Mouse (Mus musculus): ENCODE measurements around the gene Pigq. TPM values are rescaled to one million over a fixed set of nuclear protein-coding genes. Genes with fewer than 3 reads are reported as not detected.

The Pigq gene
- polyA plus RNA-seq, 1 experiment from 2014 or later = 59.7 TPM

- Histone ChIP-seq H3K36me3 (ENCODE audit: control insufficient read depth, insufficient read depth, low read length) (no peaks in the 10 kb centered on the region), H3K9me3 (ENCODE audit: control insufficient read depth, low read length) (no peaks in the 10 kb centered on the region), H3K27ac (ENCODE audit: low read length) (no peak within 1 kb of the TSS), H3K9ac (ENCODE audit: low read depth, low read length) (peak within 1 kb of the TSS; percentile 55), H3K4me3 (ENCODE audit: low read length) (peak within 1 kb of the TSS; percentile 51), H3K4me1 (ENCODE audit: control insufficient read depth, insufficient read depth, low read length) (peaks cover 5% of the 10 kb centered on the region; the same call in 1 of the 2 replicates), H3K27me3 (replicated peaks; ENCODE audit: control insufficient read depth, insufficient read depth, low read length) (peaks cover 38% of the 10 kb centered on the region), H3K4me2 (ENCODE audit: low read depth, low read length) (peak within 1 kb of the TSS; percentile 86)
- ATAC-seq = peak; percentile 61
- WGBS = 1% methylated on average over 58 of the region's 58 CpGs
Observed at GRCm38 (mm10) chr17:25951803-25952623, 7.3 kb upstream of the Pigq start, which contains the start of gene A930017K11Rik. Gene A930017K11Rik (minus strand): TSS chr17:25952565.

GRCm38 (mm10) chr17:25951225-25951802, 6.6 kb upstream of the Pigq start:
- Histone ChIP-seq H3K27me3 (replicated peaks; ENCODE audit: control insufficient read depth, insufficient read depth, low read length) (peaks cover 38% of the 10 kb centered on the region), H3K9ac (ENCODE audit: low read depth, low read length) (peak overlapping the region; percentile 55), H3K9me3 (ENCODE audit: control insufficient read depth, low read length) (no peaks in the 10 kb centered on the region), H3K4me2 (ENCODE audit: low read depth, low read length) (peak overlapping the region; percentile 86), H3K4me1 (ENCODE audit: control insufficient read depth, insufficient read depth, low read length) (peaks cover 5% of the 10 kb centered on the region; the same call in 1 of the 2 replicates), H3K4me3 (ENCODE audit: low read length) (peak overlapping the region; percentile 51), H3K36me3 (ENCODE audit: control insufficient read depth, insufficient read depth, low read length) (no peaks in the 10 kb centered on the region), H3K27ac (ENCODE audit: low read length) (no peak overlapping the region)
- under 1% methylated on average over 33 of the region's 33 CpGs for WGBS
- peak; percentile 26; the same call in 1 of the 2 replicates for ATAC-seq

DNA sequence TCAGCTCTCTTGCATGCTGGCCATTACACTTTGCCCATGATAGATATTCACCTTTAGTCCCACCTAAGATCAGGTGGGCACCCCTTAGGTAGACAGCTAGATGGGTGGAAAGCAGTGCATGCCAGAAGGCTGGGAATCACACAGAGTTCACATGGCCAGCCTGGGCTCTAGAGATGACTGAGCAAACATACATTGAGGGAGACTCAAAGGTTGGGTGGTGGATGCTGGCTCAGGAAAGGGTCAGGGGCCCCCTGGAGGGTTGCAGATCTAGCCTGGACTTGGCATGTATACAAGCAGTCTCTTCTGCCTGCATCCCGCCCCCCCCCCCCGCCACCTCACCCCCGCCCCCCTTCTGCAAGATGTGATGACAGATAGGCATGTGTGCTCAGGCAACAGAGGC, 6.0 kb upstream of the Pigq start:
- H3K9ac ChIP-seq (ENCODE audit: low read depth, low read length) = no peak overlapping the region
- H3K4me1 ChIP-seq (ENCODE audit: control insufficient read depth, insufficient read depth, low read length) = peaks cover 5% of the 10 kb centered on the region; the same call in 1 of the 2 replicates
- H3K27ac ChIP-seq (ENCODE audit: low read length) = no peak overlapping the region
- WGBS = 0% methylated on average over 2 of the region's 3 CpGs
- 0 out of 2 replicates have a peak, but pooled peaks have one; percentile 18 for ATAC-seq
- H3K27me3 ChIP-seq (replicated peaks; ENCODE audit: control insufficient read depth, insufficient read depth, low read length) = peaks cover 38% of the 10 kb centered on the region
- no peaks in the 10 kb centered on the region for H3K9me3 ChIP-seq (ENCODE audit: control insufficient read depth, low read length)
- no peaks in the 10 kb centered on the region for H3K36me3 ChIP-seq (ENCODE audit: control insufficient read depth, insufficient read depth, low read length)
- H3K4me2 ChIP-seq (ENCODE audit: low read depth, low read length) = no peak overlapping the region
- H3K4me3 ChIP-seq (ENCODE audit: low read length) = no peak overlapping the region

DNA sequence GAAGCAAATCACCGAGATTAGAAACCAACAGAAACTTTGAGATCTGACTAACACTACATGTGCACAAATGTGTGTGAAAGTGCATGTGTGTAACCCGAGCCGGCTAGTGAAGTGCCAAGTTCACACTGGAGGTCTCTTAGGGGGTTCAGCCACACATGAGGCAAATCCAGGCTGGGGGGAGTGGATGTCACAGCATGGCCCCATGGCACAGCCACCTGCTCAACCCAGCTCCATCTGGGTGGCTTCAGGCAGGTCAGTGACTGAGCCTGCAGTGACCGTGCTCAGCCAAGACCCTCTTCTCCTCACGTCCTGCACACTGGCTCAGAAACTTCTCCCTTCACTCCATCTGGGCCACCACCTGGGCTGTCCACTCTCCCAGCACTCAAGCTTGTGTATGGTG, 5.2 kb upstream of the Pigq start:
- 77% methylated on average over 5 of the region's 5 CpGs for WGBS
- no peak overlapping the region for H3K9ac ChIP-seq (ENCODE audit: low read depth, low read length)
- peaks cover 5% of the 10 kb centered on the region; the same call in 1 of the 2 replicates for H3K4me1 ChIP-seq (ENCODE audit: control insufficient read depth, insufficient read depth, low read length)
- H3K27ac ChIP-seq (ENCODE audit: low read length) = no peak overlapping the region
- no peak for ATAC-seq
- no peaks in the 10 kb centered on the region for H3K9me3 ChIP-seq (ENCODE audit: control insufficient read depth, low read length)
- H3K27me3 ChIP-seq (replicated peaks; ENCODE audit: control insufficient read depth, insufficient read depth, low read length) = peaks cover 38% of the 10 kb centered on the region
- no peak overlapping the region for H3K4me2 ChIP-seq (ENCODE audit: low read depth, low read length)
- no peaks in the 10 kb centered on the region for H3K36me3 ChIP-seq (ENCODE audit: control insufficient read depth, insufficient read depth, low read length)
- H3K4me3 ChIP-seq (ENCODE audit: low read length) = no peak overlapping the region

DNA sequence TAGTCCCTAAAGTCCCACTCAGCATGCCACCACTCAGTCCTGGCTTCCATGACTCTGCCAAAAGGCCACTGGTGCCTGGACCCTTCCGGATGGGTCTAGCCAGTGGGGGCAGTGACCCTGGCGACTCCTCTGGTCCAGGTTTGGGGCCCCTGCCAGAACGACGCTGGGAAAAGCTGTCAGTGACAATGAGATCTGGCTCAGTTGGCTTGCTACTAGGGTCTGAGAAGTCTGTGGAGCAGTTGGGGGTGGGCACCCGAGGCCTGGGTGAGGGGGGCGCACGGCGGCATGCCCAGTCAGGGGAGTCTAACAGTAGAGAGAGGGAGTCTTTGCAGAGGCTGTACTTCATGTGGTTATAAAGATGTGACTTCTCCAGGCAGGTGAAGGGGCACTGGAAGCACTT, 3.3 kb upstream of the Pigq start:
- WGBS = 84% methylated on average over 8 of the region's 8 CpGs
- Histone ChIP-seq H3K27ac (ENCODE audit: low read length) (no peak overlapping the region), H3K27me3 (replicated peaks; ENCODE audit: control insufficient read depth, insufficient read depth, low read length) (peaks cover 31% of the 10 kb centered on the region), H3K9me3 (ENCODE audit: control insufficient read depth, low read length) (no peaks in the 10 kb centered on the region), H3K9ac (ENCODE audit: low read depth, low read length) (no peak overlapping the region), H3K4me1 (ENCODE audit: control insufficient read depth, insufficient read depth, low read length) (peaks cover 5% of the 10 kb centered on the region; the same call in 1 of the 2 replicates), H3K4me3 (ENCODE audit: low read length) (no peak overlapping the region), H3K4me2 (ENCODE audit: low read depth, low read length) (no peak overlapping the region), H3K36me3 (ENCODE audit: control insufficient read depth, insufficient read depth, low read length) (no peaks in the 10 kb centered on the region)
- no peak for ATAC-seq

DNA sequence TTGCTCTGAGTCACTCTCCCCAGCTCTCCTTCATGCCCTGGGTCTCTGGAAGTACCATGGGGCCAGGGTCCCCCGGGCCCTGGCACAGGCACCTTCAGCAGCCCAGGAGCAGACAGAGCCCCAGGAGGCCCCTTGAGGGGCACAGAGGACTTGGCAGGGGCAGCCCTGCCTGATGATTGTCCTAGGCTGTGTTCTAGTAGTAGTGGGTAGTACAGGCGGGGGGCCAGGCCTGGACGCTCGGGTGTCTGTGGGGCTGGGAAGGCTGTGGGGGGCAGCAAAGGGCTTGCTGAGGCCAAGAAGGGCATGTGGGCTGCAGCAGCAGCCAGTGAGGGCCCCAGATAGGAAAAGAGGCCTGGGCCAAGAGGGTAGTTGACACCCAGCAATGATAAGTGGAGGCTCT, 2.8 kb upstream of the Pigq start:
- peaks cover 8% of the 10 kb centered on the region for H3K4me1 ChIP-seq (ENCODE audit: control insufficient read depth, insufficient read depth, low read length)
- no peak overlapping the region for H3K4me2 ChIP-seq (ENCODE audit: low read depth, low read length)
- WGBS = 91% methylated on average over 4 of the region's 4 CpGs
- H3K4me3 ChIP-seq (ENCODE audit: low read length) = no peak overlapping the region
- no peak for ATAC-seq
- no peaks in the 10 kb centered on the region for H3K36me3 ChIP-seq (ENCODE audit: control insufficient read depth, insufficient read depth, low read length)
- H3K27ac ChIP-seq (ENCODE audit: low read length) = no peak overlapping the region
- peaks cover 27% of the 10 kb centered on the region for H3K27me3 ChIP-seq (replicated peaks; ENCODE audit: control insufficient read depth, insufficient read depth, low read length)
- H3K9ac ChIP-seq (ENCODE audit: low read depth, low read length) = no peak overlapping the region
- H3K9me3 ChIP-seq (ENCODE audit: control insufficient read depth, low read length) = no peaks in the 10 kb centered on the region

GRCm38 (mm10) chr17:25946891-25947290, 2.2 kb upstream of the Pigq start:
- Histone ChIP-seq H3K27me3 (replicated peaks; ENCODE audit: control insufficient read depth, insufficient read depth, low read length) (peaks cover 20% of the 10 kb centered on the region), H3K4me1 (ENCODE audit: control insufficient read depth, insufficient read depth, low read length) (peaks cover 5% of the 10 kb centered on the region), H3K9me3 (ENCODE audit: control insufficient read depth, low read length) (no peaks in the 10 kb centered on the region), H3K4me2 (ENCODE audit: low read depth, low read length) (no peak overlapping the region), H3K4me3 (ENCODE audit: low read length) (no peak overlapping the region), H3K36me3 (ENCODE audit: control insufficient read depth, insufficient read depth, low read length) (no peaks in the 10 kb centered on the region), H3K9ac (ENCODE audit: low read depth, low read length) (no peak overlapping the region), H3K27ac (ENCODE audit: low read length) (no peak overlapping the region)
- ATAC-seq = no peak
- 86% methylated on average over 8 of the region's 8 CpGs for WGBS

DNA sequence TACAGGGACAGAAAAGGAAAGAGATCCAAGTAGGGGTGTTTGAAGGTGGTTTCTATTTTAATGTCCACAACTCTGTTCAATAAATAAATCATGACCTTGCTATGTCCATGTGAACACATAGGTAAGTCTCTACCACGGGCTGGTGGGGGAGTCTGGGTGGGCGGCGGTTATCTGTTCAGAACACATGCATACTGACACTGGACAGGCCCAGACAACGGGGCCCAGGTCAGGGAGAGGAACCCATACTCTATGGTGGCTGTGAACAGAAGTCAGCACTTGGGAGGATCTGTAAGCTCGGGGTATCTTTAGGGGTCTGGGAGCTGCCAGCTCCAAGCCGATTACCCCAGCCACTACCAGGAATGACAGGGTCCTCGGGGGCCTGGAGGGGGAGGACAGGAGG, 1.6 kb upstream of the Pigq start:
- Histone ChIP-seq H3K27ac (ENCODE audit: low read length) (no peak overlapping the region), H3K36me3 (ENCODE audit: control insufficient read depth, insufficient read depth, low read length) (no peaks in the 10 kb centered on the region), H3K4me2 (ENCODE audit: low read depth, low read length) (no peak overlapping the region), H3K9ac (ENCODE audit: low read depth, low read length) (no peak overlapping the region), H3K9me3 (ENCODE audit: control insufficient read depth, low read length) (no peaks in the 10 kb centered on the region), H3K4me1 (ENCODE audit: control insufficient read depth, insufficient read depth, low read length) (peaks cover 3% of the 10 kb centered on the region), H3K27me3 (replicated peaks; ENCODE audit: control insufficient read depth, insufficient read depth, low read length) (peaks cover 14% of the 10 kb centered on the region), H3K4me3 (ENCODE audit: low read length) (no peak overlapping the region)
- ATAC-seq = no peak
- WGBS = 75% methylated on average over 7 of the region's 7 CpGs

DNA sequence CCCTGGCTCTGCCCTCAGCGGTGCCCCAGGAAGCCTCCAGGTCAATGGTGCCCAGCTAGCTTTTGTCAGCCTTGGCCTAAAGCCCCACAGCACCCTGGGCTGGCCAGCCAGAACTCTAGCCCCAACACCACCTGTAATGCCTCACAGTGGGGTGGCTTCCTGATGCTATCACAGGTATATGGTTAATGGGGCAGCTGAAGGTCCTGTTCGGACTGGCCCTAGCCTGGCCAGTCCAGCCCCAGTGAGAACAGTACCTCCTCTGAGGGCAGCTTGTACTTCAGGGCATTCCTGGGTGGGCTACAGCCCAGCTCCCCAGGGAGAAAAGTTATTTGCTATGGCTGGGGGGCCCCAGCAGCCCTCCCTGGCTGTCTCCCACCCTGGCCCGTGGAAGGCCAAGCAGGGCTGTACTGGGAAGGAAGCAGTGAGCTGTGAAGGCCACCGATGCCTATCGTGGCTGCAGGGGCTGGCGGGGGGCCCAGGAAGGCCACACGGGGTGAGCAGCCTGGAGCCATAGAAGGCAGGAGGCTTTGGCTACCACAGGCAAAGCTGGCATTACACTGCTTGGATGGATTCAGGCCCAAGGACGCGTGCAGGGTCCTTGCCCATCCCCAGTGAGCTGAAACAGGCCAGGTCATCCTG, 900 bp upstream of the Pigq start:
- ATAC-seq = no peak
- H3K9ac ChIP-seq (ENCODE audit: low read depth, low read length) = no peak overlapping the region; the same call in 1 of the 2 replicates
- no peak overlapping the region for H3K4me3 ChIP-seq (ENCODE audit: low read length)
- H3K9me3 ChIP-seq (ENCODE audit: control insufficient read depth, low read length) = no peaks in the 10 kb centered on the region
- H3K36me3 ChIP-seq (ENCODE audit: control insufficient read depth, insufficient read depth, low read length) = no peaks in the 10 kb centered on the region
- 72% methylated on average over 9 of the region's 9 CpGs for WGBS
- peaks cover 7% of the 10 kb centered on the region for H3K27me3 ChIP-seq (replicated peaks; ENCODE audit: control insufficient read depth, insufficient read depth, low read length)
- H3K4me2 ChIP-seq (ENCODE audit: low read depth, low read length) = no peak overlapping the region
- H3K4me1 ChIP-seq (ENCODE audit: control insufficient read depth, insufficient read depth, low read length) = peaks cover 10% of the 10 kb centered on the region
- H3K27ac ChIP-seq (ENCODE audit: low read length) = no peak overlapping the region
